Comparison of ENCODE assay signal across 8 mouse cellular contexts in genomic region chr9:21803986-21804644, GRCm38 (mm10). TPM values are rescaled to one million over a fixed set of nuclear protein-coding genes. Genes with fewer than 3 reads are reported as not detected.
DNase-seq lines count a peak whose midpoint lies in the region; ATAC-seq and TF ChIP-seq lines count a peak whose summit lies in the region.

No protein-coding gene starts in this region.

- 48% methylated on average over 13 of the region's 13 CpGs for WGBS in hindbrain, embryonic 15.5 days

- no peaks in the 10 kb centered on the region for H3K36me3 ChIP-seq in hindbrain, embryonic 15.5 days

- DNase-seq in Patski (ENCODE audit: low read depth, low spot score): peak; percentile 93
- DNase-seq in cerebellum, postnatal 25 days: peak; percentile 87 to 93
- DNase-seq in frontal cortex, postnatal 36 days (ENCODE audit: low spot score in 2 of 2): peak; percentile 83 to 87
- DNase-seq in left cerebral cortex, adult 18-20 months (ENCODE audit: low spot score in 2 of 2): peak; percentile 87 to 93
- DNase-seq in right cerebral cortex, adult 18-20 months: peak; percentile 91
- peak; percentile 76 for DNase-seq in urinary bladder, adult 2 months (ENCODE audit: low spot score)

- no peaks in the 10 kb centered on the region for H3K4me1 ChIP-seq in hindbrain, embryonic 15.5 days (replicated peaks)

- peak; percentile 86 for ATAC-seq in Patski
- ATAC-seq in hindbrain, embryonic 15.5 days (ENCODE audit: low FRiP score, low read depth): peak; percentile 83
- peak; percentile 89 for ATAC-seq in megakaryocyte, adult 5-6 weeks (ENCODE audit: poor library complexity, severe bottlenecking)

- no peak overlapping the region for H3K27ac ChIP-seq in hindbrain, embryonic 15.5 days (replicated peaks)

- in situ Hi-C loops in Patski (cut with MboI; ENCODE audit: low pct_unique_long_range_greater_than_20kb): loop anchor here (5.0 kb wide), 1 partner anchor 52 kb away; no protein-coding TSS in a partner anchor

- TF ChIP-seq CTCF in Patski (IDR thresholded peaks at IDR 0.05): no peak

- no peak overlapping the region for H3K4me3 ChIP-seq in hindbrain, embryonic 15.5 days

- POLR2A ChIA-PET in Patski (lab: Charles Lee): no interaction called here

- no peaks in the 10 kb centered on the region for H3K9me3 ChIP-seq in hindbrain, embryonic 15.5 days

- H3K4me2 ChIP-seq in hindbrain, embryonic 15.5 days: 0 out of 2 replicates have a peak overlapping the region, but pooled peaks have one; percentile 2

- no peaks in the 10 kb centered on the region for H3K27me3 ChIP-seq in Patski
- no peaks in the 10 kb centered on the region for H3K27me3 ChIP-seq in hindbrain, embryonic 15.5 days

- CTCF ChIA-PET in Patski (lab: Charles Lee): interaction anchor here (0.7 to 2.1 kb wide), 20 partner anchors 8 to 205 kb away, joined by 3 to 20 read pairs (median 4); partner anchors contain the start of genes Angptl8 and Spc24

- no peak overlapping the region for H3K9ac ChIP-seq in hindbrain, embryonic 15.5 days

RNA-seq across cellular contexts. Expression of gene Kank2, which starts 5.6 kb away (rescaled TPM):
- polyA plus RNA-seq in Patski (2021): 62.4 TPM
- 5.2 and 5.8 TPM in 2 replicates for polyA plus RNA-seq in hindbrain, embryonic 15.5 days (2015; fragmentation: Nextera tagmentation; extraction: Ambion mirVana)
- total RNA-seq in left cerebral cortex, adult 18-20 months (2021): 1 to 10 TPM; 8.4 to 9.1 TPM
- 0.73 and 1.2 TPM in 2 replicates for total RNA-seq in megakaryocyte, adult 5-6 weeks (2015)
- 0.49 and 1.1 TPM in 2 replicates for total RNA-seq in megakaryocyte, adult 5-6 weeks (2017)
- 44.6 and 77.0 TPM in 2 replicates for polyA plus RNA-seq in urinary bladder, adult 2 months (2012; rRNA removed)

RNA-seq across cellular contexts. Expression of gene Angptl8, which starts 31.2 kb away (rescaled TPM):
- polyA plus RNA-seq in Patski (2021): 15.2 TPM
- 0.88 TPM in 2 replicates for polyA plus RNA-seq in hindbrain, embryonic 15.5 days (2015; fragmentation: Nextera tagmentation; extraction: Ambion mirVana)
- not detected for total RNA-seq in left cerebral cortex, adult 18-20 months (2021)
- total RNA-seq in megakaryocyte, adult 5-6 weeks (2015): 1.6 and 2.0 TPM in 2 replicates
- total RNA-seq in megakaryocyte, adult 5-6 weeks (2017): 3.3 TPM in 1 of 2 replicates, not detected in the other
- polyA plus RNA-seq in urinary bladder, adult 2 months (2012; rRNA removed): 1.2 and 2.0 TPM in 2 replicates

RNA-seq across cellular contexts. Expression of gene Spc24, which starts 44.0 kb away (rescaled TPM):
- polyA plus RNA-seq in Patski (2021): 38.3 TPM
- polyA plus RNA-seq in hindbrain, embryonic 15.5 days (2015; fragmentation: Nextera tagmentation; extraction: Ambion mirVana): 26.4 and 27.2 TPM in 2 replicates
- total RNA-seq in left cerebral cortex, adult 18-20 months (2021): 1 to 10 TPM; 3.1 to 5.0 TPM
- total RNA-seq in megakaryocyte, adult 5-6 weeks (2015): 49.8 and 57.8 TPM in 2 replicates
- total RNA-seq in megakaryocyte, adult 5-6 weeks (2017): 127 and 156 TPM in 2 replicates
- 2.4 and 3.0 TPM in 2 replicates for polyA plus RNA-seq in urinary bladder, adult 2 months (2012; rRNA removed)

RNA-seq across cellular contexts. Expression of gene Dock6, which starts 48.3 kb away (rescaled TPM):
- polyA plus RNA-seq in Patski (2021): 36.1 TPM
- polyA plus RNA-seq in hindbrain, embryonic 15.5 days (2015; fragmentation: Nextera tagmentation; extraction: Ambion mirVana): 16.4 and 21.2 TPM in 2 replicates
- total RNA-seq in left cerebral cortex, adult 18-20 months (2021): 10 to 100 TPM; 12.7 to 18.2 TPM
- total RNA-seq in megakaryocyte, adult 5-6 weeks (2015): 2.3 and 2.6 TPM in 2 replicates
- 1.3 and 1.5 TPM in 2 replicates for total RNA-seq in megakaryocyte, adult 5-6 weeks (2017)
- 89.2 and 102 TPM in 2 replicates for polyA plus RNA-seq in urinary bladder, adult 2 months (2012; rRNA removed)
